Mouse (Mus musculus): ENCODE measurements at regions not wholly inside any gene's neighbourhood (a gene's known extent, or its start where the extent isn't known, plus 50 kb on each side); places are given as distances from the start of the nearest gene placed in this dataset.

- peak; percentile 63 for DNase-seq (ENCODE audit: low read depth, low spot score)
These were observed 64.4 kb downstream of the Ackr3 start for GRCm38 (mm10) chr1:90268131-90268691.

GRCm38 (mm10) chr1:90268951-90269350, 65.2 kb downstream of the Ackr3 start:
- no peak for DNase-seq (ENCODE audit: low read depth, low spot score)

DNA sequence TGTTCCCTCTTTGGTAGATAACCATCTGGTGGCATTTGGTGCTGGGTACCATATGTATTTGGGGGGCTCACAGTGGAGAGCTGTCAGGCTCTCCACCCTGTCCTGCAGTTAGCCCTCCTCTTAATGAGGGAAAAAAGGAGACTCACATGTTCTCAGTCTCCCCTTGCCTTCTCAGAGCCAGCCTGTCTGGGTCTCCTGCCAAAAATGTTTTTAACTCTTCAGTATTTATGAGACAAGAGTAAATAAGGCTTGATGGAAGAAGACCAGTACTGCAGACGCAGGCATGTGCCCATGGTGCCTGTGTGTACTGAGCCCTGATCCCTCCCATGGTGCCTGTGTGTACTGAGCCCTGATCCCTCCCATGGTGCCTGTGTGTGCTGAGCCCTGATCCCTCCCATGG, 66.1 kb downstream of the Ackr3 start:
- DNase-seq (ENCODE audit: low read depth, low spot score) = no peak

DNA sequence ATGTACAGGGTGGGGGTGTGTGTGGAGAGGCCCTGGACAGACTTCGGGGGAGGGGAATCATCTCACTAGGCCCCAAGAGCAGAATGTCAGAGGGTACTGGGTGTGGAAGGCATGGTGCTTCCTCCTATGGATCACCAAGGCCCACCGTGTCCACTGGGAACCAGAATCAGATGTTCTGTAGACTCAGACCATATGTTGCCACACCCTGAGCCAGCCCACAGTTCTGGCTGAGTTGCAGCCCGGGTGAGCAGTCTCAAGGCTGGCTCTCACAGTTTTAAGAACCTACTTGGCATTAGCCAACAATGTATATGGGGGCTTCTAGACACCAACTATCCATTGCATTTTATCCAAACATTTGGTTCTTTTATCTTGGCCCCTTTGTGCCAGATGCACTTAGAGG, 67.5 kb downstream of the Ackr3 start:
- DNase-seq (ENCODE audit: low read depth, low spot score) = no peak

- no peak for DNase-seq (ENCODE audit: low read depth, low spot score)
These were observed 68.6 kb downstream of the Ackr3 start for GRCm38 (mm10) chr1:90272411-90272810.

- DNase-seq (ENCODE audit: low read depth, low spot score) = no peak
These were observed 69.2 kb downstream of the Ackr3 start for GRCm38 (mm10) chr1:90272830-90273628.

DNA sequence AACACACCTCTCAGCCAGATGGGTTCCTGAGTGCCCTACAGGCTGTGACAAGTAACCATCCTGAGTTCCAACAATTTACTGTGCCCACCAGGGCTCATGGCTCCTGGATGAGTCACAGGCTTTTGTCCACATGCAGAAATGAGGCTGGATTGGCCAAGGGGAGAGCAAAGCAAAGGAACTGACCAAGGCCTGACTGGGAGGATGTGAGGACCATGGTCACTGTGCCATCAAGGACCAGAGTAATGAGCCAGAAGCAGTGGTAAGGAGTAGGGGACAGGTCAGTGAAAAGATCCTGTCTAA, 69.8 kb downstream of the Ackr3 start:
- no peak for DNase-seq (ENCODE audit: low read depth, low spot score)

- no peak for DNase-seq (ENCODE audit: low read depth, low spot score)
These were observed 71.3 kb downstream of the Ackr3 start for GRCm38 (mm10) chr1:90274968-90275651.

DNA sequence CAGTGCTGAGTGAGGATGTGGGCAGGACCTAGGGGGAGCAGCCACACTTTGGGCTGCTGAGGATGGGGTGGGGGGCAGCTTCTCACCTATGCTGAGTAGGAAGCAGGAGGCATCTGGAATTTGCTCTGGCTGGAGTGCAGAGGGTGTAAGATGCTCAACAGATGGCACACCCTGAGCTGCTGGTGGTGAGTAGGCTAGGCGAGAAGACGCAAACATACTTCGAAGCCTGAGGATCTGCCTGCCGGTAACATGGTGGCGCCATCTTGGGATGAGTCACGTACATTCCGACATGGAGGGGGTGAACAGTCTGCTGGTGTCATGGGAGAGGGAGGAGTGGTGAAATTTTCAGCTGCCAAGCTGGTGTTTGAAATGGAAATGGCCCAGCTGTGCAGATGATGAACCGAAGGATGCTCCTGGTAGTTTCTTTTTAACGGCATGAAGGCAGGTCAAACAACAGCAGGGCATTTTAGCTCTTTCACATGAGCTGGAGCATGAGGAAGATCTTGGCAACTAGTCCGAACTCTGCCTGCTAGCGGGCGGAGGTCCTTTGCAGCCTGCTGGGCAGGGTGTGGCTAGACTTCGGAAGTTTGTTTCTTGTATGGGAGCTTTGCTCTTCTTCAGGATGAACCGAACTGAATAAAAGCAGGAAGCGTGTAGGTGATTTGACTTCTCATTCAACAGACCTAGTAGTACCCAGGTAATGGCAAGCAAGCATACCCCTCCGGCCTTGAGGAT, 72.2 kb downstream of the Ackr3 start:
- DNase-seq (ENCODE audit: low read depth, low spot score) = no peak

- DNase-seq (ENCODE audit: low read depth, low spot score) = no peak
These were observed 73.9 kb downstream of the Ackr3 start for GRCm38 (mm10) chr1:90277486-90278255.

GRCm38 (mm10) chr1:90279066-90279839, 75.5 kb downstream of the Ackr3 start:
- no peak for DNase-seq (ENCODE audit: low read depth, low spot score)

DNA sequence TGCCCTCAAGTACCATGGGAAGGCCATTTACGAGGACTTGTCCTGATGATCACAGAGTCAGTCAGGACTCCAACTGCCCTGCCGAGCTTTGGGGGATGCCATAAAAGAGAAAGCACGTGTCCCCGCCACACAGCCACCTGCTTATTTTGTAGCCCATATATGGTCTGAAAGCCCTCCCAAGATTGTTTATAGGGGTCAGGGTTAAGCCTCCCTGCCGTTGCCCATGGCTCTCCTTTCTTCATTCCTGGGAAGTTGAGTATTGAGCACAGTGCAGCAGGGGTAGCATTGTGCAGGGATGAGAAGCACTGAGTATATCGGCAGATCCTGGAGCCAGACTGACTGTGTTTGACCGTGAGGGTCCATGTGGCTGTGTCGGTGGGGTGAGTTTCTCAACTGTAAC, 76.4 kb downstream of the Ackr3 start:
- peak; percentile 59 for DNase-seq (ENCODE audit: low read depth, low spot score)

GRCm38 (mm10) chr1:90281255-90281654, 77.5 kb downstream of the Ackr3 start:
- no peak for DNase-seq (ENCODE audit: low read depth, low spot score)

- no peak for DNase-seq (ENCODE audit: low read depth, low spot score)
These were observed 78.2 kb downstream of the Ackr3 start for GRCm38 (mm10) chr1:90281956-90282355.

GRCm38 (mm10) chr1:90282367-90282766, 78.6 kb downstream of the Ackr3 start:
- no peak for DNase-seq (ENCODE audit: low read depth, low spot score)

- DNase-seq (ENCODE audit: low read depth, low spot score) = no peak
These were observed 79.5 kb downstream of the Ackr3 start for GRCm38 (mm10) chr1:90283176-90283775.

- no peak for DNase-seq (ENCODE audit: low read depth, low spot score)
These were observed 80.3 kb downstream of the Ackr3 start for GRCm38 (mm10) chr1:90283912-90284636.

DNA sequence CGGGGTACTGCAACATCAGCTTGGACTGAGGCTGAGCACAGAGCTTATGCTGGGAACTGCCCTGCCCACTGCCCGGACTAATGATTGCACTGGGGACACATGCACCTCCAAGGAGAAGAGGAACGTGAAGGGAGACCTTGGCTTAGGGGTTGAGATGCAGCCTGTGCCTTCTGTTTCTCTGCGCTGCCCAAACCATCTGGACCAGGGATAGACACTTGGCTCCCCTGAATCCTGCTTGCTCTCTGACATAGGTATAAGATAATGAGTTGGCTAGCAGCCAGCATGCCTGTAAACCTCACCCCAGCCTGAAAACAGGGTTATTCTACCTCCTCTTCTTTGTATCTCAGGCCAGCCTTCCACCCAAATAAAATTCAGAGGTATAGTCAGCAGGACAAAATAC, 81.5 kb downstream of the Ackr3 start:
- no peak for DNase-seq (ENCODE audit: low read depth, low spot score)

GRCm38 (mm10) chr1:90287251-90287650, 83.5 kb downstream of the Ackr3 start:
- DNase-seq (ENCODE audit: low read depth, low spot score) = no peak

Data from mesoderm, embryonic 11.5 days (tissue).